Mouse (Mus musculus) gastrocnemius, postnatal 4 days (tissue): Measurements from ENCODE around the gene Mocs3. TPM values are rescaled to one million over a fixed set of nuclear protein-coding genes. Genes with fewer than 3 reads are reported as not detected.

Experiments used
- DNase-seq, 2 experiments: peaks; one replicate each; pipeline ENCODE4 v3.0.0; 2021 to 2022; ENCODE audit warnings: low spot score in 2 of 2, mixed read lengths in 2 of 2
- long read RNA-seq, 2 experiments: library from polyadenylated mRNA; stranded (forward); transcript quantifications; one replicate each; pipeline ENCODE4 v2.0.0; 2021
- total RNA-seq, 2 experiments: library from RNA; stranded (reverse); gene quantifications; 2 replicates each; pipeline ENCODE4 v1.2.3; 2021

The Mocs3 gene
- total RNA-seq = 1 to 10 TPM; 5.4 to 6.1 TPM
- long read RNA-seq, experiment 1, transcript Mocs3-201 (1 exons, 1,973 nt) = major isoform, 22 of 22 reads
- long read RNA-seq, experiment 1, partial matches to known transcripts = 0 of 22 reads
- long read RNA-seq, experiment 1, other reads (novel, unspliced or antisense) = 0 of 22 reads
- long read RNA-seq, experiment 2, transcript Mocs3-201 (1 exons, 1,973 nt) = major isoform, 17 of 17 reads
- long read RNA-seq, experiment 2, partial matches to known transcripts = 0 of 17 reads
- long read RNA-seq, experiment 2, other reads (novel, unspliced or antisense) = 0 of 17 reads

GRCm38 (mm10) chr2:168230026-168230728 is at the start of gene Mocs3, which contains the start of the genes Gm20716 and Dpm1:
TSS of gene Mocs3 (plus strand) at chr2:168230622.
TSS of gene Gm20716 (minus strand) at chr2:168230364.
TSS of gene Dpm1 (minus strand) at chr2:168230591.
- peak; percentile 63 to 86 for DNase-seq

- DNase-seq = no peak
These were observed 38.6 kb upstream of the Mocs3 start for GRCm38 (mm10) chr2:168191856-168192255.

GRCm38 (mm10) chr2:168193685-168194084 is 36.7 kb upstream of the Mocs3 start:
- DNase-seq = no peak

GRCm38 (mm10) chr2:168195721-168196120 is 34.7 kb upstream of the Mocs3 start:
- DNase-seq = no peak

GRCm38 (mm10) chr2:168198421-168198820 is 32.0 kb upstream of the Mocs3 start:
- no peak for DNase-seq

GRCm38 (mm10) chr2:168199476-168199875 is 30.9 kb upstream of the Mocs3 start:
- DNase-seq = no peak

GRCm38 (mm10) chr2:168200014-168200691 is 30.3 kb upstream of the Mocs3 start:
- DNase-seq = no peak

- DNase-seq = no peak
These were observed 25.9 kb upstream of the Mocs3 start for GRCm38 (mm10) chr2:168204476-168204999.

GRCm38 (mm10) chr2:168205265-168205664 is 25.2 kb upstream of the Mocs3 start:
- DNase-seq = peak; percentile 73 to 90

GRCm38 (mm10) chr2:168205681-168206631 is 24.5 kb upstream of the Mocs3 start:
- DNase-seq = peak; percentile 34 to 41

GRCm38 (mm10) chr2:168206725-168207644 is 23.4 kb upstream of the Mocs3 start, which contains the start of gene Adnp:
TSS of gene Adnp (minus strand) at chr2:168207112.
- DNase-seq = peak; percentile 93 to 98

- DNase-seq = no peak
These were observed 22.5 kb upstream of the Mocs3 start for GRCm38 (mm10) chr2:168207883-168208282.

GRCm38 (mm10) chr2:168213788-168214397 is 16.5 kb upstream of the Mocs3 start:
- DNase-seq = no peak

GRCm38 (mm10) chr2:168223326-168223725 is 7.1 kb upstream of the Mocs3 start:
- DNase-seq = no peak

GRCm38 (mm10) chr2:168229116-168230025 is 1.1 kb upstream of the Mocs3 start:
- no peak for DNase-seq

- DNase-seq = peak; percentile 21 to 37
These were observed 500 bp downstream of the Mocs3 start for GRCm38 (mm10) chr2:168230773-168231470.

- peak in 1 of 2 experiments; percentile 21 for DNase-seq
These were observed 1.0 kb downstream of the Mocs3 start for GRCm38 (mm10) chr2:168231471-168231829.
